Mouse (Mus musculus) limb, embryonic 11.5 days (tissue): ENCODE measurements around the gene Zfp84. TPM values are rescaled to one million over a fixed set of nuclear protein-coding genes. Genes with fewer than 3 reads are reported as not detected.
A peak's percentile ranks its signal among the peaks of the same experiment; 100 is the strongest.
"Not testable (repeated sequence)": the region's sequence is repeated elsewhere in the genome, so short reads cannot be mapped to it uniquely, and the experiment has no call there.

Experiments used
- ATAC-seq: fragments of 200-750 bp; cut with Nextera tagmentation; 2 replicates; pipeline ENCODE4 v1.8.0; 2017; ENCODE audit warnings: low read depth; ENCODE audit not compliant: insufficient number of reproducible peaks, low FRiP score, low TSS enrichment
- DNase-seq: peaks from one replicate; pipeline ENCODE4 v3.0.0-alpha.2; 2015; ENCODE audit warnings: low spot score
- H3K27ac ChIP-seq: fragments of 300-500 bp; sonication (generic); replicated peaks from 2 replicates; pipeline ENCODE4 v1.5.1; 2014; ENCODE audit warnings: low read depth, mild to moderate bottlenecking, low read length
- H3K27me3 ChIP-seq: fragments of 300-500 bp; sonication (generic); 2 replicates; pipeline ENCODE4 v1.6.1; 2014; ENCODE audit warnings: mild to moderate bottlenecking, low read length, mixed read lengths; ENCODE audit not compliant: control insufficient read depth, insufficient read depth
- H3K36me3 ChIP-seq: fragments of 300-500 bp; sonication (generic); 2 replicates; pipeline ENCODE4 v1.6.1; 2014; ENCODE audit warnings: mild to moderate bottlenecking, low read length, moderate library complexity, mixed read lengths; ENCODE audit not compliant: control insufficient read depth, insufficient read depth
- H3K4me1 ChIP-seq: fragments of 300-500 bp; sonication (generic); 2 replicates; pipeline ENCODE4 v1.6.1; 2014; ENCODE audit warnings: low read length, mixed read lengths; ENCODE audit not compliant: control insufficient read depth, insufficient read depth
- H3K4me2 ChIP-seq: fragments of 300-500 bp; sonication (generic); 2 replicates; pipeline ENCODE4 v1.6.1; 2014; ENCODE audit warnings: low read depth, mild to moderate bottlenecking, moderate library complexity; ENCODE audit not compliant: severe bottlenecking
- H3K4me3 ChIP-seq: fragments of 300-500 bp; sonication (generic); 2 replicates; pipeline ENCODE4 v1.5.1; 2014; ENCODE audit warnings: low read depth, low read length
- H3K9ac ChIP-seq: fragments of 300-500 bp; sonication (generic); 2 replicates; pipeline ENCODE4 v1.6.1; 2014; ENCODE audit warnings: mild to moderate bottlenecking, low read length
- H3K9me3 ChIP-seq: fragments of 300-500 bp; sonication (generic); 2 replicates; pipeline ENCODE4 v1.6.1; 2016; ENCODE audit warnings: low read length; ENCODE audit not compliant: control insufficient read depth
- WGBS: fragments of 180-500 bp; shearing (Covaris S2); extraction: QIAGEN DNeasy Blood & Tissue Kit; methylation state at CpG from one replicate; pipeline ENCODE4 v1.1.7; 2014; 5-methylcytosine and 5-hydroxymethylcytosine counted together
- polyA plus RNA-seq: library from polyadenylated mRNA; unstranded; fragments of >200 nt; fragmentation: Nextera tagmentation; extraction: Ambion mirVana; gene quantifications from 2 replicates; pipeline ENCODE4 v1.2.1, GENCODE M21; 2014

Gene Zfp84
- polyA plus RNA-seq, result 13.6 and 13.8 TPM in 2 replicates

- H3K27me3 ChIP-seq, result no peaks in the 10 kb centered on the region
- H3K9me3 ChIP-seq, result no peaks in the 10 kb centered on the region
- peak within 1 kb of the TSS; percentile 67 for H3K4me3 ChIP-seq
- H3K36me3 ChIP-seq, result no peaks in the 10 kb centered on the region
- H3K27ac ChIP-seq, result peak within 1 kb of the TSS; percentile 57; the same call in 1 of the 2 replicates
- peak within 1 kb of the TSS; percentile 63 for H3K9ac ChIP-seq
- peak; percentile 91 for ATAC-seq
- peak within 1 kb of the TSS; percentile 74 for H3K4me2 ChIP-seq
- peaks cover 3% of the 10 kb centered on the region; the same call in 1 of the 2 replicates for H3K4me1 ChIP-seq
- under 1% methylated on average over 32 of the region's 32 CpGs for WGBS
- peak; percentile 88 for DNase-seq
These were observed at the start of gene Zfp84 for GRCm38 (mm10) chr7:29768090-29768900. Zfp84 (plus strand) TSS chr7:29768552.

DNA sequence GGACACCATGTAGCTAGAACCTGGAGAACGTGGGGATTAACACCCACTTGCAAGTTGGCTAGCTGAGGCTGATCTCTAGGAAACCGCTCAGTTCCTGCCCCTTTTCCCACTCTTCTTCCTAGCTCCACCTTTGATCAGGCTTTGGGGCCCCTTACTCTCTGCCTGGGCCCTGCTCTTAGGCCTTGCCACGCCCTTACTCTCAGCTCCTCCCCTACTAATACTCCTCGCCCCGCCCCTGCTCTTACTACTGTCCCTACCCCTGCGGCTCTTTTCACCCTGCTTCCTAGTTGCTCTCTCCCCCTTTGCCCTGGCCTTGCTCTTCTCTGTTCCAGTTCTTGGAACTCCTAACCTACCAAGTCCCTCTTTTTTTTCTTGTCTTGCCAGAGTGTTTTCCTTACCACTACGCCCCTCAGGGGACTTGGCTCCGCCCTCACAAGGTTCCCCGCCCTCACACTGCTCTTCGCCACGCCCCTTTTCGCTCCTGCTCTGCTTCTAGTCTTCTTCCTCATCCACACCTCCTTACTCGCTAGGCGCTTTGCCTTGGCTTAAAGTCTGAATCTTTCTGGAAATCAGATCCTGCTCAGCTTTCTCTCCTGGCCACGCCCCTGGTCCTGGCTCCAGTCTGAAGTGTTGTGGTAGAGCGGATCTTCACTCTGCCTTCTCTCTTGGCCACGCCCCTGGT, 42.8 kb upstream of the Zfp84 start:
- H3K27ac ChIP-seq, H3K27me3 ChIP-seq, H3K4me3 ChIP-seq, H3K4me2 ChIP-seq, H3K36me3 ChIP-seq, H3K9me3 ChIP-seq, ATAC-seq, H3K4me1 ChIP-seq, H3K9ac ChIP-seq: not testable (repeated sequence)
- peak; percentile 29 for DNase-seq
- 22% methylated on average over 16 of the region's 17 CpGs for WGBS

DNA sequence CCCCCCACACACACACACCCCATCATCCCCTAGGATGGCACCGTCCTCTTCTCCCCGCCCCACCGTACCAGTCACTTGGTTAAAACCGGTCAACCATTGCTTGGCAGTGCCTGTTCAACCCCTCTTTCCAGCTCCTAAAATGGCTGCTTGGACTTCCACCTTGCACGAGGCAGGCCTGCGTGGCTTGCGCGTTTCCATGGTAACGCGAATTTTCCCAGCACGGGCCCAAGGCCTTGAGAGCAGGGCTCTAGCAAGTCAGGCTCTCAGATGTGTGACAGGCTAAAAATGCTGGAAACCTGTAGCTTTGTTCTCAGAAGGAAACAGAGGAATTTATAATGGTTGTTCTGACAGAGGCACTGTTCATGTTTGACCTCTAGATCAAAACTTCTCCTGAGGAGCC, 41.5 kb upstream of the Zfp84 start, which contains the start of gene Catsperg2:
Gene Catsperg2 (minus strand): TSS at position 173 of the 400 bp plus-strand sequence.
- not testable (repeated sequence) for ATAC-seq
- 54% methylated on average over 11 of the region's 11 CpGs for WGBS

DNA sequence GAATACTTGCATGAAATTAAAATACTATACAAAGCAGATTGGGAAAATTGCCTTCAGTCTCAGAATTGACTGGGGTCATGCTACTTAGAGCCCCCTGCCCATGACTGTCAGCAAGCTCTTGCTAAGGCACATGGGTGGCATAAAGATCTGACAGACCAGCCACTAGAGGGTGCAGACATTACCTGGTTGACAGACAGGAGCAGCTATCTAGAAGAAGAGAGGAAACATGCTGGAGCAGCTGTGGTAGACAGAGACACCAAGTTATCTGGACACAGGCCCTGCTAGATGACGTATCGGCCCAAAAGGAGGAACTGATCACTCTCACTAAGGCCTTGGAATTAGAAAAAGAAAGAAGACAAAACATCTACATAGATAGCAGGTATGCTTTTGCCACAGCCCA, 40.3 kb upstream of the Zfp84 start:
- Histone ChIP-seq H3K4me2 (no peak overlapping the region), H3K27me3 (no peaks in the 10 kb centered on the region), H3K36me3 (no peaks in the 10 kb centered on the region), H3K27ac (no peak overlapping the region), H3K9ac (no peak overlapping the region), H3K4me1 (no peaks in the 10 kb centered on the region), H3K9me3 (no peaks in the 10 kb centered on the region; the same call in 1 of the 2 replicates), H3K4me3 (no peak overlapping the region)
- 87% methylated on average over 2 of the region's 2 CpGs for WGBS
- DNase-seq (no peak), ATAC-seq (no peak)

More for the DNA sequence above, 41.5 kb upstream of the Zfp84 start, which contains the start of gene Catsperg2:
- H3K4me2 ChIP-seq, H3K9me3 ChIP-seq, DNase-seq, H3K9ac ChIP-seq, H3K36me3 ChIP-seq, H3K4me3 ChIP-seq, H3K4me1 ChIP-seq, H3K27me3 ChIP-seq, H3K27ac ChIP-seq: not testable (repeated sequence)

DNA sequence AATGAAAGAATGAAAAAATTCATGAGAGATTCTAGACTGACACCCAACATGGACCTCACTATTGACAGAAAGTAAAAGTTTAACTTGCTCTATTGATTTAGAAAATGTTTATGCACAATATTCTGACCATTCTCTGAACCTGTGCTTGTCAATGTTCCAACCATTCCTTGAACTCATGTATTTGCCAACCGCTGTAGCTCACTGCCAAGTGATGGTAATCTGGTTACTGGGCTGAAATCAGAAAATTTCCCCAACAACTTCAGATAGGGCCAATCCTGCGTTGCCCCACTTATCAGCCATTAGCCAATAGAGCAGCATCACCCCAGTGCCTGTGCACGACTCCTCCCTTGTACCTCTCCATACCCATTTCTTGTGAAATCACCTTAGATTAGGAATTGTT, 26.1 kb upstream of the Zfp84 start:
- no peaks in the 10 kb centered on the region for H3K4me1 ChIP-seq
- H3K9ac ChIP-seq, result no peak overlapping the region
- no peak overlapping the region for H3K4me3 ChIP-seq
- H3K4me2 ChIP-seq, result no peak overlapping the region
- DNase-seq (no peak), ATAC-seq (no peak)
- no peaks in the 10 kb centered on the region for H3K9me3 ChIP-seq
- no peaks in the 10 kb centered on the region for H3K36me3 ChIP-seq
- no peak overlapping the region for H3K27ac ChIP-seq
- WGBS, result 79% methylated on average over 3 of the region's 3 CpGs
- H3K27me3 ChIP-seq, result no peaks in the 10 kb centered on the region

DNA sequence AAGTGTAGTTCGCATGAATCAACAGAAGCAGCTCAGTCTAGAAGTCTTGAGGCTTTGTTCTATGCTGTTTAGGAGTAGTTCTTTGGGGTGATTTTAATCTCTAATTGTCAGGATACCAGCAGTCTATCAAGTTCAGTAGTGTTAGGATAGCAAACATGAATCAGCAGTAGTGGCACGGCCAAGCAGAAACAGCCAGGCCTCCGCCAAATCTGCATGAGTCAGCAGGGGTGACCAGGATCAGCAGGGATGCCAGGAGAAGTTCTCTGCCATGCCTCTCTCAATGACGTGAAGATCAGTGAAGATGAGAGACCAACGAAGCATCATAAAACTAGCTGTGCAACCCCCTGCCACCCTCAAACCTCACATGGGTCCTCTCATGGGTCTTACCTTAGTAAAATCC, 7.9 kb upstream of the Zfp84 start:
- no peak for DNase-seq
- no peak for ATAC-seq
- Histone ChIP-seq H3K9ac (no peak overlapping the region), H3K27ac (no peak overlapping the region), H3K36me3 (no peaks in the 10 kb centered on the region), H3K27me3 (no peaks in the 10 kb centered on the region), H3K4me3 (no peak overlapping the region), H3K4me1 (no peaks in the 10 kb centered on the region), H3K9me3 (no peaks in the 10 kb centered on the region), H3K4me2 (no peak overlapping the region)
- WGBS, result 79% methylated on average over 5 of the region's 5 CpGs

DNA sequence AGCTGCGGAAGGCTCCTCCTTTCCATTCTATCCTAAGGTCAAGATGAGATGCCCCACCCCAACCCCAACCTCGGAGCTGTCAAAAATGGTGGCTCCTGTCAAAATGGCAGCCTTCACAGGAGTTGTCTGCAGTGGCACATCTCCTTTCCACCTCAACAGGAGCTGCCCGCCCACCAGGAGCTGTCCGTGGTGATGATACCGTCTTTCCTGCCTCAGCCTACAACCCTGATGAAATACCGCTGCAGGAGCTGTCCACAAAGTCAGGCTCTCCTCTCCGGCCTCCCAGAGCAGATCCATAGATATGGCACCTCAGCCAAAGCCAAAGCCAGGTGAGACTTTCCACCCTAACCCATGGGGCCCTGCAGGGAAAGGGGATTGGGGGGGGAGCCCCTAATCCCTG, 3.6 kb upstream of the Zfp84 start:
- H3K9me3 ChIP-seq, result no peaks in the 10 kb centered on the region
- peaks cover 3% of the 10 kb centered on the region; the same call in 1 of the 2 replicates for H3K4me1 ChIP-seq
- DNase-seq (no peak), ATAC-seq (no peak)
- H3K9ac ChIP-seq, result no peak overlapping the region
- no peak overlapping the region for H3K4me3 ChIP-seq
- no peak overlapping the region for H3K27ac ChIP-seq
- no peaks in the 10 kb centered on the region for H3K36me3 ChIP-seq
- 76% methylated on average over 7 of the region's 7 CpGs for WGBS
- H3K4me2 ChIP-seq, result no peak overlapping the region
- H3K27me3 ChIP-seq, result no peaks in the 10 kb centered on the region

DNA sequence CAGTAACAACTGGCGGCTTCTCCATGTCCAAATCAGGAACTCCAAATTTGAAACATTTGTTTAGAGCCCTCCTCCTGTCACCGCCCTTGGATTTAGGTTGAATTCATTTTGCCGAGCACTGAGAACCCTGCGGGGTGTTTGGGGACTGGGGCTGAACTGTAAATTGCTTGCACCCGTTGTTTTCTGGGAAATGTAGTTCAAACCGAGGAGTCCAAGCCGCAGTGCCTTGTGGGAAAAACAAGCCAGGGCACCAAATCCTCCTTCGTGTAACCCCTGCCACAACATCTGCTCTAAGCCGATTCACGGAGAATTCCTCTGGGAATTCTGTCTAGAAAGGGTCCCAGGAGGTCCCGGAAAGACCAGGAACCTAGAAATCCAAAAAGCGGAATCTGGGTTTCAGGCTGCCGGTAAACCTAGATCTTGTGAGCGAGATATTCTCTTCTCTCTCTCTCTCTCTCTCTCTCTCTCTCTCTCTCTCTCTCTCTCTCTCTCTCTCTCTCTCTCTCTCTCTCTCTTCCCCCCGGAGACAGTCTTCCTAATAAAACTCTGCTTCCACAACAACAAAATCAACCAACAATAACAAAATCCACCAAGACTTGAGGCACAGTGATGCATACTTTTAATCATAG, 1.2 kb upstream of the Zfp84 start:
- Histone ChIP-seq H3K36me3 (no peaks in the 10 kb centered on the region), H3K4me3 (peak overlapping the region; percentile 67), H3K4me2 (peak overlapping the region; percentile 74), H3K4me1 (peaks cover 3% of the 10 kb centered on the region; the same call in 1 of the 2 replicates), H3K9ac (peak overlapping the region; percentile 55; the same call in 1 of the 2 replicates), H3K9me3 (no peaks in the 10 kb centered on the region), H3K27ac (no peak overlapping the region), H3K27me3 (no peaks in the 10 kb centered on the region)
- peak; percentile 83 for DNase-seq
- WGBS, result 2% methylated on average over 14 of the region's 15 CpGs
- ATAC-seq, result peak; percentile 52; the same call in 1 of the 2 replicates
